Mouse (Mus musculus): ENCODE measurements around the gene Krt78.
A peak's percentile ranks its signal among the peaks of the same experiment; 100 is the strongest.
"Not testable (repeated sequence)": the region's sequence is repeated elsewhere in the genome, so short reads cannot be mapped to it uniquely, and the experiment has no call there.

Krt78 gene

GRCm38 (mm10) chr15:101954187-101954586 is at the start of gene Krt78:
Krt78 (minus strand) TSS chr15:101954287.
- no peak for DNase-seq (ENCODE audit: low spot score in 2 of 2)

DNA sequence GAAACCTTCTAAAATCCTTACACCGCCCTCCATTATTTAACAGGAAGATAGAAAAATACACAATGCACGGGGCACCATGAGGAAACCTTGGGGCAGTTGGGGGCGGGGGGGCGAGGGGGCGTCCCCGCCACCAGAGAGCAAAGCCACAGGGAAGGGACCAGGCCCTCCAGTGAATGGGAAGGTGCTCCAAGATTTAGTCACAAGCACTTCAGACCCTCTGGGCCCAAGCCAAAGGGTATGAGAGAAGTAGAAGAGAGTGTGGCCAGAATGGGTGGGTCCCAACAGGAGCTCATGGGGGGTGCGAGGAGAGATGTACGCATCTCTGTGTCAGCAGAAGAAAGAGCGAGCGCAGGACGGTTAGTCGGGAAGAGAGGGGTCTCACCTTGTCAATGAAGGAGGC is 49.4 kb upstream of the Krt78 start:
- no peak for DNase-seq (ENCODE audit: low spot score in 2 of 2)

GRCm38 (mm10) chr15:102002646-102003488 is 48.8 kb upstream of the Krt78 start:
- DNase-seq (ENCODE audit: low spot score in 2 of 2), result no peak

GRCm38 (mm10) chr15:101999676-102000335 is 45.7 kb upstream of the Krt78 start:
- no peak for DNase-seq (ENCODE audit: low spot score in 2 of 2)

DNA sequence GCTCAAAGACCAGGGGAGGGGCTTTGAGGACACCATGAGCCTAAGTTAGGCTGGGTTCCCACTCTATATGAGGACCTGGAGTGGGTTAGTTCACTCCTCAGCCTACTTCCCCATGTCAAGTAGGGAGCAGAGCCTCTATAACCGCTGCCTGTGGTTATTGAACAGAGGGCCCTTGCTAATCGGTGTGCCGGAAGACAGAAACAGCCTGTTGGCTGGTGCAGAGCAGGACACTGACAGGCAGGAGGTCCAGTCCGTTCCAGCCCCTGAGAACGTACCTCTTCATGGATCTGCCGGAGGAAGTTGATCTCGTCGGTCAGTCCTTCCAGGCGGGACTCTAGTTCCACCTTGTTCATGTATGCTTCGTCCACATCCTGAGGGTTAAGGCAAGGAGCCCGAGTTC is 45.1 kb upstream of the Krt78 start:
- DNase-seq (ENCODE audit: low spot score in 2 of 2), result no peak

DNA sequence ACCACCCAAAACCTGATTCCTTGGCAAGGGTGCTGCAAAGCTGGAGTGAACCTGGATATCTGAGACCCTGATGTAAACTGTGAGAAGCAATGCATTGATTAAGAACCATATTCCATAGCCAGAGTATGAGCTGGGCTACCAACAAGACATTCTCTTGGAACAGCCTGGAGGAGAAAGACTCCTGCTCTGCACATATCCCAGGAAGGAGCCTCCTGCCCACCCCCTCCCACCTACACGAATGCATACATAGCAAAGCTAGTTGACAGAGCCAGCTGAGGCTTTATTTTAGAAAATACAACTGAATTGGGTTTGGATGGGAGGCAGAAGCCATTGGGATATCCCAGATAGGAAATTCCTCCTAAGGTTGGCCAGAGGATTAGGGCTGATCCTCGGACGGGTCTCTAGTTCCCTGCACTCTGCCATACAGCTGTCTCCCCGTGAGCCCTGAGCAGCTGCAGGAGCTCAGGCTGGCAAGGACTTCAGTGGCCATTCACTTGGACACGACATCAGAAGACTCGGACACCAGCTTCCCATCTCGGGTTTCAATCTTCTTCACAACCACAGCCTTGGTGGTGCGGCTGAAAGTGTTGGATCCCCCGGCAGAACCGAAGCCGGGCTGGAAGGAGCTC is 42.5 kb upstream of the Krt78 start:
- DNase-seq (ENCODE audit: low spot score in 2 of 2), result not testable (repeated sequence)

GRCm38 (mm10) chr15:101995484-101996236 is 41.6 kb upstream of the Krt78 start:
- DNase-seq (ENCODE audit: low spot score in 2 of 2), result no peak

GRCm38 (mm10) chr15:101994365-101994764 is 40.3 kb upstream of the Krt78 start:
- DNase-seq (ENCODE audit: low spot score in 2 of 2), result no peak

DNA sequence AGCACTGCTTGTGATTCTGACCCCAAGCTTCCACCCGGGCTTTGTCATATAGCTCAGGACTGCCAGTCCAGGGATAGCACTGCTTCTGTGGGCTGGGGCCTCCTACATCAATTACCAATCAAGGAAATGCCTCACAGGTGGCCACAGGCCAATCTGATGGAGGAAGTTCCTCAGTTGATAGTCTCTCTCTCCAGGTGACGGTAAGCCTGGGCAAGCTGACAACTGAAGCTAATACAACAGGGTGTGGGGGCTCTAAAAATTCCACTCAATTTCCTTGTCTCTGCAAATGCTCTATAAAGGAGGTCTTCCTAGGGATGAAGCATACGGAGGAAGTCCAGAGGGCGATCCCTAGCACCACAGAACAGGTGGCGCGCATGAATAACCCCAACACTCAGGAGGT is 36.9 kb upstream of the Krt78 start:
- no peak for DNase-seq (ENCODE audit: low spot score in 2 of 2)

DNA sequence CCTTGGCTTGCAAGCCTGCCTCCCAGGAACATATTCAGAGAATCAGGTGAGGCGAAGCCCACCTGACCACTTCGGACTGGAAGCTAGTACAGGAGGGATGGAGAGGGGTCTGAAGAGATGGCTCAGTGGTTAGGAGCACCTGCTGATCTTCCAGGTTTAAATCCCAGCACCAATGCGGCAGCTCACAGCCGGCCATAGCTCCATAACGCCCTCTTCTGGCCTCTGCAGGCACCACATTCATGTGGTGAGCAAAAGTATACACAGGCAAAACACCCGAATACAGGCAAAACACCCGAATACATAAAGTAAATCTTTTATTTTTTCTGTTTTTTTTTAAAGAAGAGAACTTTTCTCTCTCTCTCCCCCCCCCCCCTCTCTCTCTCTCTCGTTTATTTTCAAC is 34.6 kb upstream of the Krt78 start:
- DNase-seq (ENCODE audit: low spot score in 2 of 2), result no peak

DNA sequence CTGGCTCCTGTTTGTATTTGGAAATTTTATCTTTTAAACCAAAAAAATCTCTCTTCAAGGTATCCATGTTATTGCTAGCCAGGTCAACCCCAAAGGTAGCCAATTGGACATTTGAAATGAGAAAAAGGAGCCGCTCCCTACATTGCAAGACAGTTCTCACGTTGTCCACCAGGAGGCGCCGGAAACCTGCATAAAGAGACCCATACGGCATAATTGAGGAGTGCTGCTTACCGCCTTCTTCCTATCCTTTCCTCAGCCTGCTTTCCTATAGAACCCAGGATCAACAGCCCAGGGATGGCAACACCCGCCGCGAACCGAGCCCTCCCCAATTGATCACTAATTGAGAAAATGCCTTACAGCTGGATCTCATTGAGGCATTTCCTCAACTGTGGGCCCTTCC is 34.0 kb upstream of the Krt78 start:
- DNase-seq (ENCODE audit: low spot score in 2 of 2), result peak; percentile 83 to 90

GRCm38 (mm10) chr15:101984746-101985145 is 30.7 kb upstream of the Krt78 start:
- no peak for DNase-seq (ENCODE audit: low spot score in 2 of 2)

DNA sequence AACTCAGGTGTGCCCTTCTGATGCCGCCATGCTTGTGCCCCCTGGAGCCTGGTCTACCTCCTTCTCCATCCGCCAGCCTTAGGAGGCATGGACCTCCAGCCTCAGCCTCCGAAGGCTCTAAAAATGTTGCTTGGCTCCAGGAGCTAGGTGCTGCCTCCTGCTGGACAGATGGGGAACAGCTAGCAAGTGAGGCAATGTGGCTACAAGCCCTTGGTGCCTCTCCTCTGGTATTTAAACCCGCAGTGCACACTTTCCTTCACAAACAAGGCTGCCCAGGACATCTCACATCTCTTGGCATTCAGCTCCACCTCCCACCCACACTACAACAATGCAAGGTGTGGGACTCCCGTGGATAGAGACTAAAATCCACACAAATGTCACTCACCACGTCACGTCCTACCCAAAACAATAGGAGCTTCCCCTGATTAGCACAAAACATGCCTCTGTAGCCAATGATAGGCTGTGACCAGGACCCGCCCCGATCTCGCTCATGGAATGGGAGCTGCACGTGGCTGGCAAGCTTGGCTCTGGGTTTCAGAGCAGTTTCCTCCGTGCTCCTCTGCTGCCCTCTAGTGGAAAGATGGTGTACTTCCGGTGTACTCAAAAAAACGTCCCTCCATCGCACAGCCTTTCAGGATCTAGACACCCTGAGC is 30.0 kb upstream of the Krt78 start:
- DNase-seq (ENCODE audit: low spot score in 2 of 2), result peak; percentile 95 to 96

DNA sequence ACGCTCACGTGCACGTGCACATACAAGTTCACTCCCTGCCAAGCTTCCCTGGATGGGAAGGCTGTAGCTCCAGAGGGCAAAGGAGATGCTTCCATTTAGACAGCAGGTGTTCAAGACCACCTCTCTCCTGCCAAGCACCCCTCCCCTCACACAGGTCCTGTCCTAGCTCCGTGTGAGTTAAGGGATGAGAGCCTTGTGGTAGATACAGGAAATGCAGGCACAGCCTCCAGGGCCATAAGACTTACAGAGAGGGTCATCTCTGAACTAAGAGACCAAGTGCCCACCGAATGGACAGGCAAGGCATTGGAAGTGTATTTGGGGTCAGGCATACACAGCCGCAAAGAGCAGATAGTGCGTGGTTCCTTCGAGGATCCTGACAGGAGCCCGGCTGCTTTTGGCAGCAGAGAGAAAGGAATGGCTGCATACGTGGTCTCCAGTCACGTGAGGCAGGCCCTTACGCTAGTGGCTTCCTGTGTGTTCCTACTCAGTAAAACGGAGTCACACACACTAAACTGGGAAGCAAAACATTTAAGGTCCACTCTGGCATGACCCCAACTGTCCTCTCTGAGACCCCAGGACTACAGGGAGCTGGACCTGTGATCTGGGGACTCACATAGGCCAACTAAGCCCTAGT is 29.3 kb upstream of the Krt78 start:
- no peak for DNase-seq (ENCODE audit: low spot score in 2 of 2)

GRCm38 (mm10) chr15:101980849-101981248 is 26.8 kb upstream of the Krt78 start:
- no peak for DNase-seq (ENCODE audit: low spot score in 2 of 2)

- peak; percentile 64 to 73 for DNase-seq (ENCODE audit: low spot score in 2 of 2)
Measured at GRCm38 (mm10) chr15:101977043-101977726, 23.1 kb upstream of the Krt78 start.

- DNase-seq (ENCODE audit: low spot score in 2 of 2), result no peak
Measured at GRCm38 (mm10) chr15:101976641-101977040, 22.6 kb upstream of the Krt78 start.

DNA sequence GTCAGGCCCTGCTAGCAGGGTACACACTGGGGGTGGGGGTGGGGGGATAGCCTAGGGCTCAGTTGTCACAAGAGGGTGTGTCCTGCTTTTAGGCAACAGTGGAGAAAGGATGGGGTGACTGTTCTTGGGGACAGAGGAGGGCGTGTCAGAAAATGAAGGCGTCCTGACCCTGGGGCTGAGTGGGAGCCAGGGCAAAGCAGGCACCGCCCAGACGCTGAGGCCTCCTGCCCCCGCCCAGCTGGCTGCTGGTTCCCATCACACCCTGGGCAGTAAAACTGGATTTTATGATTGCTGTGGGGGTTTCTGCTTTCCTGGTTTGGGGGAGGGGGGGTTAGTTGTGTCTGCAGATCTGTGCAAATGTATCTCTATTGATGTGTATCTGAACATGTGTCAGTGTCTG is 21.9 kb upstream of the Krt78 start:
- no peak for DNase-seq (ENCODE audit: low spot score in 2 of 2)

GRCm38 (mm10) chr15:101974083-101974845 is 20.2 kb upstream of the Krt78 start:
- DNase-seq (ENCODE audit: low spot score in 2 of 2), result no peak
